Mouse (Mus musculus): ENCODE data around the gene Unc5cl.

Gene Unc5cl

GRCm38 (mm10) chr17:48454688-48455087 lies at the start of gene Unc5cl:
Gene Unc5cl (plus strand): TSS chr17:48454901.
- no peak for DNase-seq (ENCODE audit: low spot score in 2 of 2)

DNA sequence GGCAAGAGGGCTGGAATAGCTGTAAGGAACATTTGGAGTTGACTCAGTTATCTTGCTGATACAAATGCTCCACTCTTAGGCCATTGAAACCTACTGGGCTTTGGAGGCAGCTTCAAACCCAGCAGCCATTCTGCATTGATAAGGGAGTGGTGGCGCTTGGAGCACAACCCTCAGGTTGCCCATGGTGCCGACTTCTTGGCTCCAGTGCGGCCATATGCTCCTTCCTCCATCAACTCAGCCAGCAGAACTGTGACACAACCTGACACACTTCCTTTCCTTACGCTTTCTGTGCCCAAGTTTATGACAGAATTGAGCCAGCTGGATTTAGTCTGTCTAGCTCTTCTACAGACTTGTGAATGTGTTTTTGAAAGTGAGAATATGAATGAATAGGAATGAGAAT lies 47.5 kb upstream of the Unc5cl start:
- no peak for DNase-seq (ENCODE audit: low spot score in 2 of 2)

- DNase-seq (ENCODE audit: low spot score in 2 of 2) = no peak
Observed at GRCm38 (mm10) chr17:48407910-48408525, 46.7 kb upstream of the Unc5cl start.

GRCm38 (mm10) chr17:48408526-48409291 lies 46.0 kb upstream of the Unc5cl start:
- peak; percentile 44 to 58 for DNase-seq (ENCODE audit: low spot score in 2 of 2)

- DNase-seq (ENCODE audit: low spot score in 2 of 2) = peak; percentile 100
Observed at GRCm38 (mm10) chr17:48409380-48410298, 45.1 kb upstream of the Unc5cl start, which contains the start of the genes Nfya and Oard1. Gene Nfya (minus strand): TSS chr17:48409906. Gene Oard1 (plus strand): TSS chr17:48410014.

DNA sequence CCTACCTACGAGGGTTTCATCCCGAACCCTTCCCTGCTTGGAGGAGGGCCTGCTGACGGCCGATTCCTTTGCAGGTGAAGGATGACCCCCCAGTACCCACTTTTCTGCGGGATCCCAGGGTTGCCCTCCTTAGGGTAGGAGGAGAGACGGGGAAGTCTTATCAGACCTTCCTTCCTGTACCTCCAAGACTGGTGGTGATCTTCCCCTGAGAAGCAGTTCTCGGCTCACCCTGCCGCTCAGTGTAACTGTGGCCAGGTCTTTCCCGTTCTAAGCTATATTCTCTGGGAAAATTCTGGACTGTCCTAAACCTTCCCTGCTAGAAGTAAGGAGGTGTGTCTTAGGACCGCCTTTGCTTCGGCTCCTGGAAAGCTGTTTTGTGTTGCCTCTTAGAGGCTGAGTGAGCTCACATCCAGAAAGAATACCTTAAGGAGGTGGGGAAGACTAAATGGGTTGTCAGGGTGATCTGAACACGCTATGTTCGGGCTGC lies 44.4 kb upstream of the Unc5cl start:
- no peak for DNase-seq (ENCODE audit: low spot score in 2 of 2)

- DNase-seq (ENCODE audit: low spot score in 2 of 2) = no peak
Observed at GRCm38 (mm10) chr17:48411241-48411640, 43.5 kb upstream of the Unc5cl start.

DNA sequence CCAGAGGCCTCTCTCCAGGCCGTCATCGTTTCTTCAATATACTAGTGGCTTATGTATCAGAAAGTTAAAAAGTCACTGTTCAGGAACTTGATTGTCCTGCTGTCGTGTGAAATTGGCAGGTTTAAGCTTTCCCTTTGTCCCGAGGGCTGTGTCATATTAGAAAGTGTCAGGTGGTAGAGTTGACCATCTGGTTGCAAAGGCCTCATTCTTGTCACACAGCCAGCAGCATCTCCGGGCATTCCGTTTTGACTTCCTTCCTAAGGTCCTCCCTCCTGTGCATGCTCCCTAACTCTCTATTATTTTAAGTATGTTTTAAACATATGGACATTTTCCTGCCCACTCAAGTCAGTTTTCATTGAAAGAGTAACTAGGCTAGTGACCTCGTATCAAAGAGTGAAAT lies 38.7 kb upstream of the Unc5cl start:
- DNase-seq (ENCODE audit: low spot score in 2 of 2) = no peak

DNA sequence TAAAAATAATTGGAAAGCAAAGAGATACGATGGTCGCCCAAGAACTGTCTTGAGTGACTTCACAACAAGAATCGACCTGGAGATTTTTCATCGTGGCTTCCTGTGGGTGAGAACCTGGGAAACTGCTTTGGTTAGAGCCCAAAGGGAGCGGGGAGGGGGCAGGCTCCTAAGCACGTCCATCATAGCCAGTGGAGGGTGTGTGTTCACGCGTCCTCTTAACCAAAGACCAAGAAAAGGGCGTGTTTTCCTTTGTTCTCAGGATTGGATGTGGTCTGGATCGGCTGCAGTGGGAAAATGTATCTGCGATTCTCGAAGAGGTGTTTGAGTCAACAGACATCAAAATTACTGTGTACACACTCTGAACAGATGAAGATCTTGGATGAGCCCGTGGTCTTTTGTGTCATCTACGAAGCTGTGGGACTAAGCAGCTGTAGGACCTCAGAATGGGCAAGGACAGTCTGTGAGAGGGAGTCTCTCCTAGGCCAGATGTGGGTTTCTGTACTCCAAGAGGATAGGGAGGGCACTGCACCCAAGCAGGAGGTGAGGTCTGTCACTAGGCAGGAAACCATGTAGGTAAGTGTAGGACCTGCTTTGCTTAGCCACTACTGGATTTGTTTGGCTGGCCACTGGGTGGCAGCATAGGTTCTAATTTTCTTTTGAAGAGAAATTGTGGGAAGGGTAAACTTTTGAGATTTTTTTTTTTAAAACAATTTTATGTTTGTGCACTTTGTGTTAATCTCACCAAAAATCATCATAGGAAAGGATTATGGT lies 38.1 kb upstream of the Unc5cl start:
- DNase-seq (ENCODE audit: low spot score in 2 of 2) = peak in 1 of 2 experiments; percentile 59

- DNase-seq (ENCODE audit: low spot score in 2 of 2) = no peak
Observed at GRCm38 (mm10) chr17:48417521-48417920, 37.2 kb upstream of the Unc5cl start.

- no peak for DNase-seq (ENCODE audit: low spot score in 2 of 2)
Observed at GRCm38 (mm10) chr17:48418174-48418573, 36.5 kb upstream of the Unc5cl start.

- DNase-seq (ENCODE audit: low spot score in 2 of 2) = no peak
Observed at GRCm38 (mm10) chr17:48418781-48419180, 35.9 kb upstream of the Unc5cl start.

- DNase-seq (ENCODE audit: low spot score in 2 of 2) = no peak
Observed at GRCm38 (mm10) chr17:48419571-48419970, 35.1 kb upstream of the Unc5cl start.

- no peak for DNase-seq (ENCODE audit: low spot score in 2 of 2)
Observed at GRCm38 (mm10) chr17:48424237-48424636, 30.5 kb upstream of the Unc5cl start.

- DNase-seq (ENCODE audit: low spot score in 2 of 2) = no peak
Observed at GRCm38 (mm10) chr17:48425823-48426612, 28.7 kb upstream of the Unc5cl start.

DNA sequence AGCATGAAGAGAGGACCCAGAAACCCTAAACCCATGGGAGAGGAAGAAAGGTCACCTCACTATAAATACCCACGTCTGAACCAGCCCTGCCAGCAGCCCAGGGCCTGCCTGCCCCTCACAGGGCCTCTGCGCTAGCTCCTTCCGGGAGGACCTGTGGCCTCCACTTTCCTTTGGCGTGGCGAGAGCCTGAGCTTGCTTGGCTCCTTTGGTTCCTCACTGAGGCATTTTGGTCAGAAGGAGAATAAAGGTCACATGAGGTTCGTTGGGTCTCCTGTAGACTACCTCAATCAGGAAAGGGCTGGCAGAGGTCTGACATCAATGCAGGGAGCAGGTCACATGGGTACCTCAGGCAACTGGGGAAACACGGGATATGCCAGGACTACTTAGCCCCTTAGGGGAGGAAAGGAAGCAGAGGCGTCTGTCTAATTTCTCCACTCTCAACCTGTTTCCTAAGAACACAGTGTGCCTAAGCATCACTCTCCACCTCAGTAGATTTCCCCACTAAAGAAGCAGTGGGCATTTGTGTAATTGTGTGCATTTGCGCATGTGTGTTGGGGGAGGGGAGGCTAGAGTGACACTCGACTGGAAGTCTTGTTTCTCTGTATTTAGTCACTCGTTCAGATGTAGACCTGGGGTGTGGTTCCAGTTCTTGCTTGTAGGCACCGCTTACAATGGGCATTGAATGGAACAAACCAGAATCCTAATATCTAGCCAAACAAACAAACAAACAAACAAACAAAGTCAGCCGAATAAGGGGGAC lies 27.5 kb upstream of the Unc5cl start:
- DNase-seq (ENCODE audit: low spot score in 2 of 2) = no peak

GRCm38 (mm10) chr17:48427852-48428530 lies 26.7 kb upstream of the Unc5cl start:
- DNase-seq (ENCODE audit: low spot score in 2 of 2) = no peak

- DNase-seq (ENCODE audit: low spot score in 2 of 2) = no peak
Observed at GRCm38 (mm10) chr17:48430394-48430793, 24.3 kb upstream of the Unc5cl start.

DNA sequence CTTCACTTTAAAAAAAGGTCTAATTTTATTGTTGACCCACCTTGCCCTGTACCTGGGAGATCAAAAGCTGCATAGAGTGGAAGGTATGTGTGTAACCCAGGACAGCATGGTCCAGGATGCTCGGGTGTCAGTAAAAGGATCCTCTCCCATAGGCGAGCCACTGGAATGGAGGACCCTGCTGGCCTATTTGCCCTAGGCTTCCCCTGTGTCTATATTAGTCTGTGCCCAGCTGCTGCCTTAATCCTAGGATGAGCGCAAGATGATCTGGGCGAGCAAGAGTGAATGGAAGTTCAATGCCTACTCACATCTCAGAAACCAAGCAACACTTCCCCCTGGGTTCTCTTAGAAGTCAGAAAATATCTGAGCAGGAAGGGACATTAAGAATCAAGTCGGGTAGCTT lies 23.6 kb upstream of the Unc5cl start:
- DNase-seq (ENCODE audit: low spot score in 2 of 2) = no peak

Data from frontal cortex, postnatal 14 days (tissue).